Mouse (Mus musculus): ENCODE data around the gene Plekho2. TPM values are rescaled to one million over a fixed set of nuclear protein-coding genes. Genes with fewer than 3 reads are reported as not detected.

Plekho2 gene
- polyA plus RNA-seq, 1 experiment = 55.8 TPM

GRCm38 (mm10) chr9:65564698-65565097, 15.1 kb downstream of the Plekho2 start:
- Histone ChIP-seq H3K4me1 (ENCODE audit: control insufficient read depth, insufficient read depth, insufficient read length) (peaks cover 9% of the 10 kb centered on the region; the same call in 1 of the 2 replicates), H3K27ac (ENCODE audit: insufficient read depth, low read length) (no peak overlapping the region)
- TF ChIP-seq POLR2A (IDR thresholded peaks at IDR 0.05; ENCODE audit: low read depth, low read length) = no peak
- no peak for TF ChIP-seq CTCF (IDR thresholded peaks at IDR 0.05; ENCODE audit: extremely low read depth, insufficient read depth, insufficient read length, insufficient replicate concordance)

GRCm38 (mm10) chr9:65563073-65563472, 16.8 kb downstream of the Plekho2 start:
- WGBS = 88% methylated on average over 5 of the region's 5 CpGs
- Histone ChIP-seq H3K36me3 (ENCODE audit: control insufficient read depth, insufficient read depth, low read length) (peaks cover 53% of the 10 kb centered on the region), H3K27me3 (ENCODE audit: control insufficient read depth, insufficient read depth, low read length) (no peaks in the 10 kb centered on the region), H3K4me3 (ENCODE audit: extremely low read depth, insufficient read depth, insufficient read length) (no peak overlapping the region), H3K27ac (ENCODE audit: insufficient read depth, low read length) (no peak overlapping the region), H3K4me1 (ENCODE audit: control insufficient read depth, insufficient read depth, insufficient read length) (peaks cover 7% of the 10 kb centered on the region; the same call in 1 of the 2 replicates)
- TF ChIP-seq POLR2A (IDR thresholded peaks at IDR 0.05; ENCODE audit: low read depth, low read length) = no peak
- TF ChIP-seq CTCF (IDR thresholded peaks at IDR 0.05; ENCODE audit: extremely low read depth, insufficient read depth, insufficient read length, insufficient replicate concordance) = no peak
- no peak for DNase-seq (ENCODE audit: low read depth in 1 of 2, low spot score in 2 of 2)

More at GRCm38 (mm10) chr9:65564698-65565097, 15.1 kb downstream of the Plekho2 start:
- H3K4me3 ChIP-seq (ENCODE audit: extremely low read depth, insufficient read depth, insufficient read length) = no peak overlapping the region
- DNase-seq (ENCODE audit: low read depth in 1 of 2, low spot score in 2 of 2) = no peak
- H3K36me3 ChIP-seq (ENCODE audit: control insufficient read depth, insufficient read depth, low read length) = peaks cover 43% of the 10 kb centered on the region
- WGBS = 92% methylated on average over 2 of the region's 2 CpGs
- H3K27me3 ChIP-seq (ENCODE audit: control insufficient read depth, insufficient read depth, low read length) = no peaks in the 10 kb centered on the region

- peak overlapping the region; percentile 4; the same call in 1 of the 2 replicates for H3K27ac ChIP-seq (ENCODE audit: insufficient read depth, low read length)
- 76% methylated on average over 4 of the region's 4 CpGs for WGBS
- no peak for DNase-seq (ENCODE audit: low read depth in 1 of 2, low spot score in 2 of 2)
- peaks cover 60% of the 10 kb centered on the region for H3K36me3 ChIP-seq (ENCODE audit: control insufficient read depth, insufficient read depth, low read length)
- H3K4me1 ChIP-seq (ENCODE audit: control insufficient read depth, insufficient read depth, insufficient read length) = peaks cover 7% of the 10 kb centered on the region; the same call in 1 of the 2 replicates
- H3K27me3 ChIP-seq (ENCODE audit: control insufficient read depth, insufficient read depth, low read length) = no peaks in the 10 kb centered on the region
- no peak for TF ChIP-seq CTCF (IDR thresholded peaks at IDR 0.05; ENCODE audit: extremely low read depth, insufficient read depth, insufficient read length, insufficient replicate concordance)
- no peak for TF ChIP-seq POLR2A (IDR thresholded peaks at IDR 0.05; ENCODE audit: low read depth, low read length)
- no peak overlapping the region for H3K4me3 ChIP-seq (ENCODE audit: extremely low read depth, insufficient read depth, insufficient read length)
Observed at GRCm38 (mm10) chr9:65562081-65562506, 17.7 kb downstream of the Plekho2 start.

GRCm38 (mm10) chr9:65561016-65561415, 18.8 kb downstream of the Plekho2 start:
- no peaks in the 10 kb centered on the region for H3K27me3 ChIP-seq (ENCODE audit: control insufficient read depth, insufficient read depth, low read length)
- no peak for DNase-seq (ENCODE audit: low read depth in 1 of 2, low spot score in 2 of 2)
- 56% methylated on average over 4 of the region's 4 CpGs for WGBS
- H3K4me1 ChIP-seq (ENCODE audit: control insufficient read depth, insufficient read depth, insufficient read length) = peaks cover 7% of the 10 kb centered on the region; the same call in 1 of the 2 replicates
- TF ChIP-seq CTCF (IDR thresholded peaks at IDR 0.05; ENCODE audit: extremely low read depth, insufficient read depth, insufficient read length, insufficient replicate concordance) (no peak), POLR2A (IDR thresholded peaks at IDR 0.05; ENCODE audit: low read depth, low read length) (no peak)
- peaks cover 65% of the 10 kb centered on the region for H3K36me3 ChIP-seq (ENCODE audit: control insufficient read depth, insufficient read depth, low read length)
- no peak overlapping the region for H3K4me3 ChIP-seq (ENCODE audit: extremely low read depth, insufficient read depth, insufficient read length)
- peak overlapping the region; percentile 31; the same call in 1 of the 2 replicates for H3K27ac ChIP-seq (ENCODE audit: insufficient read depth, low read length)

GRCm38 (mm10) chr9:65558806-65559205, 21.0 kb downstream of the Plekho2 start:
- H3K4me1 ChIP-seq (ENCODE audit: control insufficient read depth, insufficient read depth, insufficient read length) = peaks cover 7% of the 10 kb centered on the region; the same call in 1 of the 2 replicates
- TF ChIP-seq POLR2A (IDR thresholded peaks at IDR 0.05; ENCODE audit: low read depth, low read length) (no peak), CTCF (IDR thresholded peaks at IDR 0.05; ENCODE audit: extremely low read depth, insufficient read depth, insufficient read length, insufficient replicate concordance) (no peak)
- H3K4me3 ChIP-seq (ENCODE audit: extremely low read depth, insufficient read depth, insufficient read length) = no peak overlapping the region
- no peaks in the 10 kb centered on the region for H3K27me3 ChIP-seq (ENCODE audit: control insufficient read depth, insufficient read depth, low read length)
- H3K27ac ChIP-seq (ENCODE audit: insufficient read depth, low read length) = no peak overlapping the region
- 98% methylated on average over 6 of the region's 6 CpGs for WGBS
- peaks cover 73% of the 10 kb centered on the region for H3K36me3 ChIP-seq (ENCODE audit: control insufficient read depth, insufficient read depth, low read length)
- DNase-seq (ENCODE audit: low read depth in 1 of 2, low spot score in 2 of 2) = no peak

GRCm38 (mm10) chr9:65556979-65557378, 22.9 kb downstream of the Plekho2 start:
- TF ChIP-seq CTCF (IDR thresholded peaks at IDR 0.05; ENCODE audit: extremely low read depth, insufficient read depth, insufficient read length, insufficient replicate concordance) (no peak), POLR2A (IDR thresholded peaks at IDR 0.05; ENCODE audit: low read depth, low read length) (no peak)
- peaks cover 64% of the 10 kb centered on the region for H3K36me3 ChIP-seq (ENCODE audit: control insufficient read depth, insufficient read depth, low read length)
- H3K4me3 ChIP-seq (ENCODE audit: extremely low read depth, insufficient read depth, insufficient read length) = no peak overlapping the region
- WGBS = 91% methylated on average over 5 of the region's 5 CpGs
- no peak overlapping the region for H3K27ac ChIP-seq (ENCODE audit: insufficient read depth, low read length)
- peaks cover 13% of the 10 kb centered on the region; the same call in 1 of the 2 replicates for H3K4me1 ChIP-seq (ENCODE audit: control insufficient read depth, insufficient read depth, insufficient read length)
- no peaks in the 10 kb centered on the region for H3K27me3 ChIP-seq (ENCODE audit: control insufficient read depth, insufficient read depth, low read length)
- no peak for DNase-seq (ENCODE audit: low read depth in 1 of 2, low spot score in 2 of 2)

GRCm38 (mm10) chr9:65556349-65556748, 23.5 kb downstream of the Plekho2 start:
- Histone ChIP-seq H3K4me1 (ENCODE audit: control insufficient read depth, insufficient read depth, insufficient read length) (peaks cover 17% of the 10 kb centered on the region; the same call in 1 of the 2 replicates), H3K27me3 (ENCODE audit: control insufficient read depth, insufficient read depth, low read length) (no peaks in the 10 kb centered on the region), H3K36me3 (ENCODE audit: control insufficient read depth, insufficient read depth, low read length) (peaks cover 59% of the 10 kb centered on the region), H3K27ac (ENCODE audit: insufficient read depth, low read length) (no peak overlapping the region), H3K4me3 (ENCODE audit: extremely low read depth, insufficient read depth, insufficient read length) (no peak overlapping the region)
- WGBS = 96% methylated on average over 8 of the region's 8 CpGs
- DNase-seq (ENCODE audit: low read depth in 1 of 2, low spot score in 2 of 2) = no peak
- TF ChIP-seq POLR2A (IDR thresholded peaks at IDR 0.05; ENCODE audit: low read depth, low read length) (no peak), CTCF (IDR thresholded peaks at IDR 0.05; ENCODE audit: extremely low read depth, insufficient read depth, insufficient read length, insufficient replicate concordance) (no peak)

All from spleen, adult 2 months (tissue).